Mouse (Mus musculus): ENCODE measurements at regions not wholly inside any gene's neighbourhood (a gene's known extent, or its start where the extent isn't known, plus 50 kb on each side); places are given as distances from the start of the nearest gene placed in this dataset.

- no peak overlapping the region for H3K27ac ChIP-seq (ENCODE audit: low read depth, low read length)
- H3K9me3 ChIP-seq (ENCODE audit: control insufficient read depth, low read length), result no peaks in the 10 kb centered on the region
- H3K36me3 ChIP-seq (ENCODE audit: control insufficient read depth, insufficient read depth, low read length), result no peaks in the 10 kb centered on the region
- WGBS, result 51% methylated on average over 5 of the region's 5 CpGs
- ATAC-seq (ENCODE audit: low FRiP score), result peak; percentile 53; the same call in 1 of the 2 replicates
- no peaks in the 10 kb centered on the region for H3K4me1 ChIP-seq (replicated peaks; ENCODE audit: control insufficient read depth, insufficient read depth, low read length)
- H3K4me2 ChIP-seq (replicated peaks; ENCODE audit: low read depth, low read length), result no peak overlapping the region
- H3K4me3 ChIP-seq (ENCODE audit: low read depth, low read length), result no peak overlapping the region
- no peak overlapping the region for H3K9ac ChIP-seq (ENCODE audit: low read depth, low read length)
- peak; percentile 49 for DNase-seq (ENCODE audit: low spot score)
- no peaks in the 10 kb centered on the region for H3K27me3 ChIP-seq (ENCODE audit: control insufficient read depth, insufficient read depth, low read length)
Observed at GRCm38 (mm10) chr14:114913238-114913637, 178.8 kb upstream of the Gpc5 start.

GRCm38 (mm10) chr14:114945744-114946143, 146.3 kb upstream of the Gpc5 start:
- H3K9ac ChIP-seq (ENCODE audit: low read depth, low read length), result no peak overlapping the region
- no peak overlapping the region for H3K27ac ChIP-seq (ENCODE audit: low read depth, low read length)
- 80% methylated on average over 6 of the region's 6 CpGs for WGBS
- no peaks in the 10 kb centered on the region for H3K27me3 ChIP-seq (ENCODE audit: control insufficient read depth, insufficient read depth, low read length)
- ATAC-seq (ENCODE audit: low FRiP score) (no peak), DNase-seq (ENCODE audit: low spot score) (no peak)
- no peaks in the 10 kb centered on the region for H3K9me3 ChIP-seq (ENCODE audit: control insufficient read depth, low read length)
- no peak overlapping the region for H3K4me2 ChIP-seq (replicated peaks; ENCODE audit: low read depth, low read length)
- H3K4me1 ChIP-seq (replicated peaks; ENCODE audit: control insufficient read depth, insufficient read depth, low read length), result no peaks in the 10 kb centered on the region; the same call in 1 of the 2 replicates
- no peak overlapping the region for H3K4me3 ChIP-seq (ENCODE audit: low read depth, low read length)
- no peaks in the 10 kb centered on the region for H3K36me3 ChIP-seq (ENCODE audit: control insufficient read depth, insufficient read depth, low read length)

DNA sequence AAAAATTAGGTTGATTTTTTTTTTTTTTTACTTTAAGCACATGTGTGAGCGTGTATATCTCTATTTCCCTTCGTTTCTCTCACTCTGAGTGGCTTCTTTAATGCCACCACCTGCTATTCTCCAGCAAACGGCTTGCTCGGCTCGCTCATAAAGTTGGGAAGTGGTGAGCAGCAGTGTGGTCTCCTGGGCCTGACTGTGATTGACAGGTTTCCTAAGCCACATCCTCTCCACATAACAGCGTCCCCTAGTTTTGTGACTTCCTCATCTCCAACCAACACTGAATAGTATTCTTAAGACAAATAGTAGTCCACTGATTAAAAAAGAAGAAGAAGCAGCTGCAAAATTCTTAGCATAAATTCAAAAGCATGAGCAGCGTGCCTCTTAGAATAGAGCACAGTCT, 145.7 kb upstream of the Gpc5 start:
- no peak for ATAC-seq (ENCODE audit: low FRiP score)
- H3K4me1 ChIP-seq (replicated peaks; ENCODE audit: control insufficient read depth, insufficient read depth, low read length), result no peaks in the 10 kb centered on the region; the same call in 1 of the 2 replicates

DNA sequence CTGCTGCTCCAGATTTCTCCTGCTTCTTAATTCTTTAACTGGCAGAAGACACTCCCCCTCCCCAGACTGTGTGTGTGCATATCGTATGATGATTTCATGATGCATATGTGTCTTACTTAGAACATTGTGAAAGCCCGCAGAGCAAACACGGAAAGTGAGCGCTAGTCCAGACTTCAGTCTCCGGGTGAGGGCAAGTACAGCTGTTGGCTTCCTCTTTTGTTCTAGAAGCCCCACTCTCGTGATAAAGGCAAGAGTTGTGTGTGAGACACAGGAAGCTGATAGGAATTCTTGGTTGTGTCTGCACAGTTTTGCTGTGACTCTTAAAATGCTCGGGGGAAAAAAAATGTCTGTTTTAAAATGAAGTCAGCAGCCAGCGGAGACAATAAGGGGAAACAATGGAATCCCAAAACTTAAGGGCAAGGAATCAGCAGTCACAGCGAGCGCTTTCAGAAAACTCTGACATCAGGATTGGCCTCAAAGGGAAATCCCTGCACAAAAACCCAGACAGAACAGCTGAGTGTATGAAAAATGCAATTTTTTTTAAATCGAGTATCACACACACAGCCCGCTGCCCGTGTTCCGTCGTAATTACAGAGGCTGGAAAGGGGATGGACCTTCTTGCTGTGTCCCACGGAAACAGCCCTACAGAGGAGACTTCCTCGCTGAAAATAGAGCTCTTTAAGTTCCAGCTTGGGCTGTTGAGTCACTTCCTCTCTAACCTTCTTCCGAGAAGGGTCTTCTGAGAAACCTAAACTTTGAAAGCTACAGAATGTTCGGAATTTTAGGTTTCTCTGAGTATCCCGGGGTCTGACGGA, 143.5 kb upstream of the Gpc5 start:
- ATAC-seq (ENCODE audit: low FRiP score) (0 out of 2 replicates have a peak, but pooled peaks have one; percentile 38), DNase-seq (ENCODE audit: low spot score) (peak; percentile 42)
- H3K4me1 ChIP-seq (replicated peaks; ENCODE audit: control insufficient read depth, insufficient read depth, low read length), result peaks cover 6% of the 10 kb centered on the region
- no peaks in the 10 kb centered on the region for H3K9me3 ChIP-seq (ENCODE audit: control insufficient read depth, low read length)
- WGBS, result 48% methylated on average over 21 of the region's 21 CpGs
- no peak overlapping the region for H3K27ac ChIP-seq (ENCODE audit: low read depth, low read length)
- H3K4me2 ChIP-seq (replicated peaks; ENCODE audit: low read depth, low read length), result peak overlapping the region; percentile 11; the same call in 1 of the 2 replicates
- H3K27me3 ChIP-seq (ENCODE audit: control insufficient read depth, insufficient read depth, low read length), result no peaks in the 10 kb centered on the region
- H3K36me3 ChIP-seq (ENCODE audit: control insufficient read depth, insufficient read depth, low read length), result no peaks in the 10 kb centered on the region
- H3K4me3 ChIP-seq (ENCODE audit: low read depth, low read length), result no peak overlapping the region
- H3K9ac ChIP-seq (ENCODE audit: low read depth, low read length), result no peak overlapping the region

More for the DNA sequence above, 145.7 kb upstream of the Gpc5 start:
- H3K27me3 ChIP-seq (ENCODE audit: control insufficient read depth, insufficient read depth, low read length), result no peaks in the 10 kb centered on the region
- no peak overlapping the region for H3K4me2 ChIP-seq (replicated peaks; ENCODE audit: low read depth, low read length)
- no peak for DNase-seq (ENCODE audit: low spot score)
- H3K9me3 ChIP-seq (ENCODE audit: control insufficient read depth, low read length), result no peaks in the 10 kb centered on the region
- no peak overlapping the region for H3K27ac ChIP-seq (ENCODE audit: low read depth, low read length)
- 70% methylated on average over 7 of the region's 7 CpGs for WGBS
- H3K9ac ChIP-seq (ENCODE audit: low read depth, low read length), result no peak overlapping the region
- no peak overlapping the region for H3K4me3 ChIP-seq (ENCODE audit: low read depth, low read length)
- no peaks in the 10 kb centered on the region for H3K36me3 ChIP-seq (ENCODE audit: control insufficient read depth, insufficient read depth, low read length)

DNA sequence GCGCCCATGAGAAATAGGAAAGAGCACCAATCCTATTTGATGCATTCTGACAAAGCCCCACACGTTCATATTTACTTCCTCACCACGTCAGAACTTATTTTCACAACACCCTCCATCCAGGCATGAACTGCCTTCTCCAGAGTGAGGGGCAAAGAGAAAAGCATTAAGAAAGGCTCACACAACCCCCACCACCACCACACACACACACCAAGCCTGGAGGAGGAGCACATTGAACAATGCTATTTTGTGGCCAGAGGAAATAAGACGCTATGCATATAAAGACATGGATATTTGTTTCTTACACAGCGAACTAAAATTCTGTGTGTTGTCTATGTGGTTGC, 142.9 kb upstream of the Gpc5 start:
- WGBS, result 60% methylated on average over 5 of the region's 5 CpGs
- H3K4me1 ChIP-seq (replicated peaks; ENCODE audit: control insufficient read depth, insufficient read depth, low read length), result peaks cover 6% of the 10 kb centered on the region
- no peak overlapping the region for H3K27ac ChIP-seq (ENCODE audit: low read depth, low read length)

DNA sequence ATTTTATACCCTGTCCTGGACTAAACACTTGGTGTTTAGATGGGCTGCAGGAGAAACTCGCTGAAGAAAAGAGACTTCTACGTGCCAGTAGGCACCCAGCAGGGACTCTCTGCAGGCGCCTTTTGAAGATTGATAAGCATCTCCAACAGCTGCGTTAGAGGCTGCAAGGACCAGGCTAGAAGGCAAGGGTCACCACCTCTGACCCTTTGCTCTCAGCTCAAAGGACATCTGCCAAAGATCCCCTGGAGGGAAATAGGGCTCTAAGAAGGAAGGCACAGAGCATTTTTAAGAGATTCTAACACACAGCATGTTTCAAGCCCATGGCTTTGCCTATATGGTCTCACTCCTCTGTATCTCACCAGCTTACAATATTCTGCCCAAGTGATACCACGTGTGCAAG, 139.7 kb upstream of the Gpc5 start:
- peak; percentile 37; the same call in 1 of the 2 replicates for ATAC-seq (ENCODE audit: low FRiP score)
- no peaks in the 10 kb centered on the region for H3K36me3 ChIP-seq (ENCODE audit: control insufficient read depth, insufficient read depth, low read length)
- no peaks in the 10 kb centered on the region for H3K9me3 ChIP-seq (ENCODE audit: control insufficient read depth, low read length)
- H3K9ac ChIP-seq (ENCODE audit: low read depth, low read length), result no peak overlapping the region
- H3K4me1 ChIP-seq (replicated peaks; ENCODE audit: control insufficient read depth, insufficient read depth, low read length), result peaks cover 6% of the 10 kb centered on the region
- no peak overlapping the region for H3K4me2 ChIP-seq (replicated peaks; ENCODE audit: low read depth, low read length)
- H3K27me3 ChIP-seq (ENCODE audit: control insufficient read depth, insufficient read depth, low read length), result no peaks in the 10 kb centered on the region
- DNase-seq (ENCODE audit: low spot score), result peak; percentile 50
- 1% methylated on average over 5 of the region's 5 CpGs for WGBS
- no peak overlapping the region for H3K4me3 ChIP-seq (ENCODE audit: low read depth, low read length)
- H3K27ac ChIP-seq (ENCODE audit: low read depth, low read length), result no peak overlapping the region

More for the DNA sequence above, 142.9 kb upstream of the Gpc5 start:
- Histone ChIP-seq H3K9me3 (ENCODE audit: control insufficient read depth, low read length) (no peaks in the 10 kb centered on the region), H3K9ac (ENCODE audit: low read depth, low read length) (no peak overlapping the region), H3K4me2 (replicated peaks; ENCODE audit: low read depth, low read length) (no peak overlapping the region), H3K27me3 (ENCODE audit: control insufficient read depth, insufficient read depth, low read length) (no peaks in the 10 kb centered on the region), H3K4me3 (ENCODE audit: low read depth, low read length) (no peak overlapping the region), H3K36me3 (ENCODE audit: control insufficient read depth, insufficient read depth, low read length) (no peaks in the 10 kb centered on the region)
- ATAC-seq (ENCODE audit: low FRiP score), result no peak; the same call in 1 of the 2 replicates
- no peak for DNase-seq (ENCODE audit: low spot score)

DNA sequence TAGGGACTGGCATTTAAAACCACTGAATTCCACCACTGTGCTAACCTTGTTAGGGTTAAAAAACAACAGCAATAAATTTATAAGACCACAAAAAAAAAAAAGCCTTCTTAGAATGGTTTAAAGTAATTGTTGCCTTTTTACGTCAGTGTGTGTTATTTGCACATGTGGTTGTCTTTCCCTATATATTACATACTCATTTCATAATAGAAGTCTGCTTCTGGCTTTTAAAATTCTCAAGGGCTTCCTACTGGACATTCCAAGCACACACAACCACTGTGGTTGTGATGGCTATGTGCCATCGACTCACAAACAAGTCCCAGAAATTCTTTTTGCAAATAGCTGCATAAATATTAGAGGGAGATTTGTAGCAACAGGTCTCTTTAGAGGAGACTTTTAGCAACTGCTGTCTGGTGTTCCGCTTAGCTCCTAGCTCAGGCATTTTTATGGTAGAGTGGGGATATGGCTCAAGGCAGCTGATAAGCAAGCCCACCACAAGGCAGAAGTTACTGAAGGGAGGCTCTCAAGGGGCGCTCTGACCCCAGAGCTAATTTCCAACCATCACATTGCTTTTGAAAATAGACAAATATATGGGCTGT, 138.8 kb upstream of the Gpc5 start:
- ATAC-seq (ENCODE audit: low FRiP score) (no peak), DNase-seq (ENCODE audit: low spot score) (no peak)
- peaks cover 6% of the 10 kb centered on the region for H3K4me1 ChIP-seq (replicated peaks; ENCODE audit: control insufficient read depth, insufficient read depth, low read length)
- no peak overlapping the region for H3K4me3 ChIP-seq (ENCODE audit: low read depth, low read length)
- H3K27me3 ChIP-seq (ENCODE audit: control insufficient read depth, insufficient read depth, low read length), result no peaks in the 10 kb centered on the region
- H3K27ac ChIP-seq (ENCODE audit: low read depth, low read length), result no peak overlapping the region
- H3K4me2 ChIP-seq (replicated peaks; ENCODE audit: low read depth, low read length), result no peak overlapping the region
- no peak overlapping the region for H3K9ac ChIP-seq (ENCODE audit: low read depth, low read length)
- H3K9me3 ChIP-seq (ENCODE audit: control insufficient read depth, low read length), result no peaks in the 10 kb centered on the region
- 36% methylated on average over 4 of the region's 4 CpGs for WGBS
- no peaks in the 10 kb centered on the region for H3K36me3 ChIP-seq (ENCODE audit: control insufficient read depth, insufficient read depth, low read length)

DNA sequence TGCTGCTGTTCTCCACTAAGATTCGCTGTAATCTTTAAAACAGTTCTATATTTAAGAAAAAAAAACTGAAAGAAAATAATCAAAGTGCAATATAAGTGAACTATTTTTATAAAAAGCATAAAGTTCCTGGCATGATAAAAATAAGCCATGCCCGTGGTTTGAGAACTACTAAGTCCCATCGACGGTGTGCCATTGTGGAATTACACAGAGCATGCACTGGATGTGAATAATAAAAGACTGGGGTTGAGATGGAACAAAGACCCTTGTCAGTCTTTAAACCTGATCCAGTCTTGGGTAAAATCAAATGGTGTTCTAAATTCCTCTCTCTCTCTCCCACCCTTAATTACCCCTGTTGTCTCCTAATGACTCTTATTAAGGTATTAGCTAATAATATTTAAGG, 137.7 kb upstream of the Gpc5 start:
- DNase-seq (ENCODE audit: low spot score), result no peak
- Histone ChIP-seq H3K9ac (ENCODE audit: low read depth, low read length) (no peak overlapping the region), H3K27ac (ENCODE audit: low read depth, low read length) (no peak overlapping the region), H3K4me3 (ENCODE audit: low read depth, low read length) (no peak overlapping the region), H3K4me1 (replicated peaks; ENCODE audit: control insufficient read depth, insufficient read depth, low read length) (peaks cover 6% of the 10 kb centered on the region), H3K4me2 (replicated peaks; ENCODE audit: low read depth, low read length) (no peak overlapping the region), H3K36me3 (ENCODE audit: control insufficient read depth, insufficient read depth, low read length) (no peaks in the 10 kb centered on the region), H3K9me3 (ENCODE audit: control insufficient read depth, low read length) (no peaks in the 10 kb centered on the region), H3K27me3 (ENCODE audit: control insufficient read depth, insufficient read depth, low read length) (no peaks in the 10 kb centered on the region)
- 43% methylated on average over 4 of the region's 4 CpGs for WGBS
- ATAC-seq (ENCODE audit: low FRiP score), result 0 out of 2 replicates have a peak, but pooled peaks have one; percentile 44

- Histone ChIP-seq H3K27ac (ENCODE audit: low read depth, low read length) (no peak overlapping the region), H3K4me3 (ENCODE audit: low read depth, low read length) (no peak overlapping the region), H3K27me3 (ENCODE audit: control insufficient read depth, insufficient read depth, low read length) (no peaks in the 10 kb centered on the region), H3K36me3 (ENCODE audit: control insufficient read depth, insufficient read depth, low read length) (no peaks in the 10 kb centered on the region), H3K9me3 (ENCODE audit: control insufficient read depth, low read length) (no peaks in the 10 kb centered on the region), H3K4me2 (replicated peaks; ENCODE audit: low read depth, low read length) (no peak overlapping the region), H3K4me1 (replicated peaks; ENCODE audit: control insufficient read depth, insufficient read depth, low read length) (peaks cover 6% of the 10 kb centered on the region; the same call in 1 of the 2 replicates), H3K9ac (ENCODE audit: low read depth, low read length) (no peak overlapping the region)
- ATAC-seq (ENCODE audit: low FRiP score), result no peak
- 25% methylated on average over 2 of the region's 2 CpGs for WGBS
- no peak for DNase-seq (ENCODE audit: low spot score)
Observed at GRCm38 (mm10) chr14:114955572-114955971, 136.4 kb upstream of the Gpc5 start.

Data from hindbrain, embryonic 11.5 days (tissue).